Mouse (Mus musculus) cortical plate, adult 2 months (tissue): ENCODE data around the gene Tpst2. TPM values are rescaled to one million over a fixed set of nuclear protein-coding genes. Genes with fewer than 3 reads are reported as not detected.
A peak's percentile ranks its signal among the peaks of the same experiment; 100 is the strongest.

Source experiments
- H3K27ac ChIP-seq: fragments of 200-500 bp; 2 replicates; pipeline ENCODE4 v1.5.1; 2012; ENCODE audit warnings: low read length, control low read depth, inconsistent platforms; ENCODE audit not compliant: insufficient read depth
- H3K4me1 ChIP-seq: fragments of 200-500 bp; 2 replicates; pipeline ENCODE4 v1.6.1; 2011; ENCODE audit warnings: low read length; ENCODE audit not compliant: control insufficient read depth, insufficient read depth
- H3K4me3 ChIP-seq: fragments of 200-500 bp; 2 replicates; pipeline ENCODE4 v1.5.1; 2011; ENCODE audit warnings: mild to moderate bottlenecking, low read length, control low read depth; ENCODE audit not compliant: insufficient read depth
- CTCF ChIP-seq: fragments of 200-500 bp; IDR thresholded peaks from 2 replicates; pipeline ENCODE4 v1.5.1; 2011; ENCODE audit warnings: mild to moderate bottlenecking, control low read depth, low read length; ENCODE audit not compliant: insufficient read depth; ENCODE audit errors: extremely low read depth
- POLR2A ChIP-seq: fragments of 200-500 bp; IDR thresholded peaks from 2 replicates; pipeline ENCODE4 v1.6.1; 2011; ENCODE audit warnings: mild to moderate bottlenecking, low read length, control low read depth; ENCODE audit not compliant: insufficient read depth; ENCODE audit errors: extremely low read depth
- polyA plus RNA-seq: library from polyadenylated mRNA; depleted of rRNA; stranded (reverse); fragments of >200 nt; gene quantifications from 2 replicates; pipeline ENCODE4 v1.2.3, GENCODE M21; 2012

The Tpst2 gene
- polyA plus RNA-seq, 1 experiment, result 31.4 TPM

DNA sequence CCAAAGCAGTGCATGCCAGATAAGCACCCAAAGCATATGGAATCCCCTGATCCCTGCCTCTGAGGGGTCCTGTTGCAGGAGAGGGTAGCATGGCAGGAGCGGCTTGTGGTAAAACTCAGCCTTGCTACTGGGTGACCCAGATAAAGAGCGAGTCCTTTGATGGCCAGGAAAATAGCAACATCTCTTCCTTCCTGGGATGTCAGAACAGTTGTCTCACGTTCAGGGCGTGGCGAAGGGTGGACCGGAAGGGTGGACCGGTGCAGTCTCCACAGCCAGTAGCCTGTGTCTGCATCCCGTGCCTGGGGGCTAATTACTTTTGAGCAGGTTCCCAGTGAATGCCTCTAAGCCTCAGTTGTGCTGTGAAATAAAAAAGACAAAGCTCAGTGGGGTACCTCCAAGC is 23.3 kb upstream of the Tpst2 start:
- peaks cover 2% of the 10 kb centered on the region; the same call in 1 of the 2 replicates for H3K4me1 ChIP-seq
- TF ChIP-seq POLR2A, result no peak
- TF ChIP-seq CTCF, result no peak

DNA sequence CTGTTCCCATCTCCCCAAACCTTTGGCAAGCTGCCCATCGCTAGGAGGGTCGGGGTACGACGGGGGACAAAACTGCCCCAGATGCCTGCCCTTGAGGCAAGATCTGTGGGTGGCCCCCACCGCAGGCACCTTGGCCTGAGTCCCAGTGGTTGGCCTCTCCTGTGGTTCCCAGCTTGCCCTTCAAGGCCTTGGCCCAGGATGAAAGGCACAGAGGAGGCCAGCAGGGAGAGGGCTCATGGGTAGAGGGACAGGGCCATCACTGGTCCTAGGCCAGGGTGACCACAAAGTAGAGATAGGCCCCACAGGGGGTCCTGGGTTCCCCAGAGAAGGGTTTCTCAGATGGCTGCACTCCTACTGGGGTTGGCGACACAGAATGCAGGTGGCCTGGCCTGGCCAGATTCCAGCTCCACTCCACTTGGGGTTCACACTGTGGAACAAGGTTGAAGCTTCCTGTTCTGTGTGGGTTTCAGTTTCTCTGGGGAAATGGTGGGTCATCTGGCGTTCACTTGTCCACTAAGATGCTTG is 22.1 kb upstream of the Tpst2 start:
- H3K27ac ChIP-seq, result peak overlapping the region; percentile 90

More for the DNA sequence above, 23.3 kb upstream of the Tpst2 start:
- Histone ChIP-seq H3K4me3 (no peak overlapping the region), H3K27ac (no peak overlapping the region)

DNA sequence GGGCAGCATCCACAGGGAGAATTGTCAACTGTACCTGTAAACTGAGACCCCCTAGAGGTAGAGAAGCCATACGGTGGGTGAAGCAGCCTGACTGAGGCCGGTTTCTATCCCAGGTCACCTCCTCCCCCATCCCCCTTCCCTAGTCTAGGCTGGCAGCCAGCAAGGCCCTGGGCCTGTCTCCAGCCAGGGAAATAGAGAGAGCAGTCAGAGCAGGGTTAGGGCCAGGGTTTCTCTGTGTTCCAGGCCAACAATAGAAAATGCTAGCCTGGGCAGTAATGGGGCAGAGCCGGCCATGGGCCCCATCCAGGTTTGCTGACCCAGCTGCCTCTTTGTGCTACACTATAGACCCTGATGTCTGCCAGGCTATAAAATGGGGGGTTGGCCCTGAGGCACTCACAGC is 21.1 kb upstream of the Tpst2 start, which contains the start of gene Crybb1:
Gene Crybb1 (plus strand): TSS at position 390 of the 400 bp plus-strand sequence.
- no peak for TF ChIP-seq POLR2A
- TF ChIP-seq CTCF, result no peak
- H3K4me3 ChIP-seq, result no peak within 1 kb of the TSS
- H3K4me1 ChIP-seq, result peaks cover 2% of the 10 kb centered on the region; the same call in 1 of the 2 replicates
- peak within 1 kb of the TSS; percentile 90 for H3K27ac ChIP-seq

More for the DNA sequence above, 22.1 kb upstream of the Tpst2 start:
- H3K4me3 ChIP-seq, result no peak overlapping the region
- H3K4me1 ChIP-seq, result peaks cover 2% of the 10 kb centered on the region; the same call in 1 of the 2 replicates
- TF ChIP-seq CTCF, result no peak
- no peak for TF ChIP-seq POLR2A

DNA sequence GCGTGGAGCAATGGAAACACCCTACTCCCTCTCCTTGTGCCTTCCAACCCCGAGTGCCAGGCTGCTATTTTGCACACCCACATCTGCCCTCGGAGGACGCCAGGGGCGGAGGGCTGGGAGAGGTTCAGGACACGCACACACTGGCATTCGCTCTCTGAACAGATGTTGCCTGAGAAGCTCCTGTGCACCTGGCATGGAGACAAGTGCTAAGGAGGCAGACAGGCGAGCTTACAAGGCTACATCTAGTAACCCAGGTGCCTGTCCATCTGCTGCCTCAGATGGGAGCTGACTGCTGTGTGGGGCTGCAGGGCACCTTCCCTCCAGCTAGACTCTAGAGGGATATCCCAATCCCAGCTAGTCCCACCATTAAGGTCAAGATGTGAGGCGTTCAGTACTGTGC is 20.0 kb upstream of the Tpst2 start:
- H3K4me3 ChIP-seq, result no peak overlapping the region
- TF ChIP-seq POLR2A (no peak), CTCF (no peak)

DNA sequence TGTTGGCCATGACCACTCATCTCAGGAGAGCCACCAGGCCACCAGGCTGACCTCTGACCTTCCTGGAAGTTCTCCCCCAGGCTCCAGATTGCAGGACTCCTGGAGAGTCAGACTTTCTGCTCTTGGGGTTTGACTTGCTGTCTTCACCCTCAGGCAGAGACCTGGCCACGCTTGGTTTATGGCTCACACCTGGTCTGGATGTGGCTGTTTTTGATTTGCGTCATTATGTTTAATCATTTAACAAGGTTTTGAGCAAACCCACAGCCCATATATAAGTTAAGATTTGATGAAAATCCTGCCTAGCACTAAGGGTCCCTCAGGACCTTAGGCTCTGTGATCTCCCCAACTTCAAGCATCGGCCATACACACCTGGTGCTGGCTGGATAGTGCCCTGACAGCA is 18.6 kb upstream of the Tpst2 start:
- no peak overlapping the region for H3K4me3 ChIP-seq
- H3K27ac ChIP-seq, result no peak overlapping the region
- H3K4me1 ChIP-seq, result peaks cover 2% of the 10 kb centered on the region; the same call in 1 of the 2 replicates
- TF ChIP-seq POLR2A, result no peak
- TF ChIP-seq CTCF, result no peak

More for the DNA sequence above, 20.0 kb upstream of the Tpst2 start:
- Histone ChIP-seq H3K4me1 (peaks cover 2% of the 10 kb centered on the region; the same call in 1 of the 2 replicates), H3K27ac (0 out of 2 replicates have a peak overlapping the region, but pooled peaks have one; percentile 12)

DNA sequence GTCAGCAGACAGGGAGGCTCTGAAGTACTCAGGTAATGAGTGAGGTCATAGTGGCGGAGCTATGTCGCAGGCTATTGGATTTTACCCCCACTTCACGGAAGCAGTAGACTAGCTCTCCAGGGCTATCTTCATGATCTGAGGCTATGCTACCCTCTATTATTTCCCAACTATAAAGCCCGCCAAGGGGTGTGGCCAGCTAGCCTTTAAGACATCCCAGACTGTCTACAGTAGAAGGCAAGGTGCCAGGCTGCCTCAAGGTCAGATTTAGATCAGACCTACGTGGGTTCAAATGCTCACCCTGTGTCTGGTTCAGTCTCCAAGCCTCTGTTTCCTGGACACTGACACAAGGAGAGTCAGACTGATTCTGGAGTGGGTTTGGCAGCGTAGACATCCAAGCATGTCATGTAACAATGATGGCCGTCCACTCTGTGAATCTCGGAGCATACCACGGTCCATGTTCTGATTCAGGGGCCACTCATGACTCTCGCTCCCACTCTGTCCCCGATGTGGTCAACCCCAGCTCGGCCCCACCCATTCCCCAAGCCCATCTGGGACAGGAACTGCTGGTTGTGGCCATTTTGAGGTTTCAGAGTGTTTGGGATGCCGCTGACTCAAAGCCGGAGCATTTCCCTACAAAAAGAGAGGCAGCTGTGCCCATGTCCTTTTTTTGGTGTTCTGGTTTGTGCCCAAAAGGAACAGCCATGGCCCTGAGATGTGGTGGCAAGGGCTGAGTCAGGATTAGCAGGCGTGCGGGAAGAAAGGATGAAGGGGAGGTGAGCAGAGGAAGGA is 16.4 kb upstream of the Tpst2 start:
- Histone ChIP-seq H3K27ac (no peak overlapping the region), H3K4me1 (peaks cover 2% of the 10 kb centered on the region; the same call in 1 of the 2 replicates), H3K4me3 (no peak overlapping the region)
- no peak for TF ChIP-seq POLR2A
- TF ChIP-seq CTCF, result no peak

DNA sequence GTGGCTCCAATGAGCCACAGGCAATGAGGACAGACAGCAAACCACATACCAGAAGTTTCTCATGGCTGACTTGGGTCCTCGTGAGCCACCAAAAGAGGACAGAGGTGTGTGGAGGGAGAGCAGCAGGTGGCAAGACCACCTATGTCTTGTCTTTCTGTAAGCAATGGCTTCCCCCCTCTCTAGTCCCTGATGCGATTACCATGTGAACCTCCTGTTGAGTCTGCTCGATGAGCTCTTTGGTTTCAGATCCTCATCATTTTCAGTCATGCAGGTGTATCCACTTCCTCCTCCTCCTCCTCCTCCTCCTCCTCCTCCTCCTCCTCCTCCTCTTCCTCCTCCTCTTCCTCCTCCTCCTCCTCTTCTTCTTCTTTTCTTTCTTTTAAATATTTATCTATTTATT is 15.7 kb upstream of the Tpst2 start:
- TF ChIP-seq CTCF (no peak), POLR2A (no peak)
- H3K4me1 ChIP-seq, result peaks cover 2% of the 10 kb centered on the region; the same call in 1 of the 2 replicates
- H3K4me3 ChIP-seq, result no peak overlapping the region
- no peak overlapping the region for H3K27ac ChIP-seq

DNA sequence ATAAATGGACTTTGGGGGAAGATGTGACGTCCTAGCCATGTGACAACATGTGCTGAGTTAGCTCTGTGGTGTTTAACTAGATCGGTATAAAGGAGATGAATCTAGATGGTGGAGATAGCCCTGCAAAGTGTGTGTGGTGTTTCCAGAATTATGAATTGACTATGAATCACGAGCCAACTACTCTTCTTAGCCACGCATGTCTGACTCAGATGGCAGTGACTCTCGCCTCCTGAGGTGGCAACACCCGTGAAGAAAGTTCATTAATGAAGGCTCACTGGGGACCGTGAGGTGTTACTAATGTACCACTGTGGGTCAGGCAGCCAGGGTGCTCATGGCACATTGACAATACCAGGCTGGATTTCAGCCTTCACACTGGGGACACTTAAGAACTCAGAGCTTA is 12.4 kb upstream of the Tpst2 start:
- TF ChIP-seq CTCF (no peak), POLR2A (no peak)
- H3K4me3 ChIP-seq, result no peak overlapping the region
- H3K27ac ChIP-seq, result no peak overlapping the region
- H3K4me1 ChIP-seq, result no peaks in the 10 kb centered on the region

DNA sequence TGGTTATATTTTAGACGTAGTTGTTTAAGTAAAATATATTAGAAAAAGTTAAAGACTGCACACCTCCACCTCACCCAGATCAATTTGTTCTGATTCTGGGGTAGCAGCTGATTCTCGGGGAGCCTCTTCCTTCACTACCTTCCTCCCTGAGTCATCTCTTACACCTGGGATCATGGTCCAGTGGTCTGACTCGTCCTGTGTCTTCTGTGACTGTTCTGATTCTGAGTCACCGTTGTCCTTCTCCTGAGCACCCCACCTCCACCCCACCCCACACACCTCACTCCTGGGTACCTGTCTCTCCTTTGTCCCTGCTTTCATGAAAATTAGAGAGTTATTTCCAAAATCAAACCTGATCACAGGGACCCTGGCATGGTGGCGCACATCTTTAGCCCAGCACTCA is 11.4 kb upstream of the Tpst2 start:
- Histone ChIP-seq H3K4me3 (no peak overlapping the region), H3K27ac (no peak overlapping the region), H3K4me1 (no peaks in the 10 kb centered on the region)
- TF ChIP-seq CTCF, result no peak
- TF ChIP-seq POLR2A, result no peak

DNA sequence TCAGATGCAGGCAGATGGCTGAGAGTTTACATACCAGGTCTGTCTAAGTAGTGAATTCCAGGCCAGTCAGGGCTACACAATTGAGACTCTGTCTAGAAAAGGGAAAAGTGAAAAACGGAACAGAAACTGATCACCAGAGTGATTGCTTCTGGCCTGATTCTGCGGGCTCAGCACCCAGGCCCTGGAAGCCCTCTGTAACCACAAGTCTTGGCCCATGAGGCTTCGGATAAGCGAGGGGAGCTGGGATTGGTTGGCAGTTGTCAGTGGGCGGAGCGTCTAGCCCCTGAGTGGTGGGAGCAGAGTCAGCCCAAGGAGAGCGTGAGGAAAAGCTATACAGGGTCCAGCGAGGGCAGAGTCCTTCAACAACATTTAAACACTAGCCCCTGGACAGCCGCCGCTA is 11.0 kb upstream of the Tpst2 start:
- TF ChIP-seq CTCF (no peak), POLR2A (no peak)
- H3K4me1 ChIP-seq, result no peaks in the 10 kb centered on the region
- H3K27ac ChIP-seq, result no peak overlapping the region
- no peak overlapping the region for H3K4me3 ChIP-seq
